Mouse (Mus musculus): ENCODE data around the gene Dynlt3. TPM values are rescaled to one million over a fixed set of nuclear protein-coding genes. Genes with fewer than 3 reads are reported as not detected.
"Not testable (repeated sequence)": the region's sequence is repeated elsewhere in the genome, so short reads cannot be mapped to it uniquely, and the experiment has no call there.

The Dynlt3 gene
- polyA plus RNA-seq (2012; ENCODE audit: insufficient read depth, insufficient read length, missing spikeins) = 102 and 105 TPM in 2 replicates

DNA sequence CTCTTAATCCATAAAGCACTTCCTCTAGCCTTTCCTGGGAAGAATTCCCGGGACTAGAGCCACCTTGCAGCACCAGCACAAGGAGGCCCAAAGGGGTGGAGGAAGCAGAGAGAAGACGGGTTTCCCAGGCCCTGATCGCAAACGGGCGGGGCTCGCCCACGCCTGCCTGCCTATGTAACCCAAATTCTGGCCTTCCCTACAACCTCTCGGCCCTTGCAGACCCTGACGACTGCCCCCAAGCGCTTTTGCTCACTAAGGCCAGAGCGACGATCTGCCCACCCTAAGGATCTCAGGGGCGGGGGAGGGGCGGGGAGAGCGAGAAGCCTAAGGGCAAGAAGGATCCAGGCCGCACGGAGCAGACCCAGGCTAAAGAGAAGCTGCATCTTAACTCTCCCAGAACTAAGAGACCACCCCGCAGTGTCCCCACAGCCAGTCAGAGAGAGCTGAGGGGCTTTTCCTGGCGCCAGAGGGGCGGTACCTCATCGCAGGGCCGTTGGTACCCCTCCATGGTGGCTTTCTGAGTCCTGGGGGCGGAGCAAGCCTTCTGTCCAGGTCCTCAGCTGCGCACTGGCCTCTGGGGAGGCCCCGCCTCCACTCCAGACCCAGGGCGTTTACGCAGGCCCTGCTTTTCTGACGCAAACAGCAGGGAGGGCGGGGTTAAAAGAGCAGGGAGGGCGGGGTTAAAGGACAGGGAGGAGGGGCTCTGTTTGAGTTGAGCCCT lies at the start of gene Dynlt3:
Gene Dynlt3, minus strand, starts transcription at position 613 of the 721 bp plus-strand sequence.
- Histone ChIP-seq H3K27ac (ENCODE audit: insufficient read depth, low read depth, low read length) (no peak within 1 kb of the TSS), H3K4me1 (ENCODE audit: control insufficient read depth, insufficient read depth, low read length) (no peaks in the 10 kb centered on the region), H3K4me3 (ENCODE audit: insufficient read depth, low read length) (peak within 1 kb of the TSS; percentile 84)
- no peak for TF ChIP-seq CTCF (IDR thresholded peaks at IDR 0.05; ENCODE audit: low read depth, low read length)
- no peak for TF ChIP-seq POLR2A (IDR thresholded peaks at IDR 0.05; ENCODE audit: borderline replicate concordance, low read depth, low read length)

DNA sequence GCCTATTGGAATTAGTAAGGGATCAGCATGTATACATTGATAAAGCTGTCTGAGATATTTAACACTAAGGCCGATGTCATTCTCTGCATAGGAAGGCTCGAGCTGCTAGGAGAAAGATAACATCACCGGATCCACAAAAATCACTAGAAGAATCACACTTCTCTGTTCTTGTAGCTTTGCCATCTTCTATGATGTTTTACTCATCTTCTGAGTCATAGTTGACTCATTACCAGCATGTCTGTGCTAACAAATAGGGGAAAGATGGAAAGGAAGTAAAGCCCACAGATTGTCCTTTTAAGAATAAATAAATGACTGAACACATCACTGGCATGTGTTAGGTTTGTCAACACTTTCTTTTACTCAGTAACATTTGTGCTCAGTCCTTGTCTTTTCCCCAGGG lies 37.0 kb upstream of the Dynlt3 start:
- no peak for TF ChIP-seq CTCF (IDR thresholded peaks at IDR 0.05; ENCODE audit: low read depth, low read length)
- no peak for TF ChIP-seq POLR2A (IDR thresholded peaks at IDR 0.05; ENCODE audit: borderline replicate concordance, low read depth, low read length)
- H3K4me3 ChIP-seq (ENCODE audit: insufficient read depth, low read length) = no peak overlapping the region
- no peak overlapping the region; the same call in 1 of the 2 replicates for H3K27ac ChIP-seq (ENCODE audit: insufficient read depth, low read depth, low read length)
- H3K4me1 ChIP-seq (ENCODE audit: control insufficient read depth, insufficient read depth, low read length) = peaks cover 2% of the 10 kb centered on the region; the same call in 1 of the 2 replicates

DNA sequence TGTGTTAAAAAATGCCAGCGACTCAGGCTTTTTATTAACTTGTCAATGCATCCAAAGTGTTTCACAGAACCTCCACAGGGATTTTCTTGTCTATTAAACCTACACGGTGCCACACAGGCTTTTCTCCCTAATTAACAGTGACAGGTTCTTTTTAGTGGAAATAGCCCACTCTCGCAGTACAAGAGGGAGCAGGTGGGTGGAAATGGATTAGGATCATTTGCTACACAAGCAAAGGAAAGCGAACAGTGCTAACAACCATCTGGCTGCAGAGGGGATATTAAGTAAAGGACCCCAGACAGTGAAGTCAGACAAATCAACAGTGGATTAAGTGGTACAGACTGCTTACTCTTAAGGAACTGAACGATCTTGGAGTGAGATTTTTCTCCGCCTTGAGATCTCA lies 33.2 kb upstream of the Dynlt3 start:
- no peak for TF ChIP-seq CTCF (IDR thresholded peaks at IDR 0.05; ENCODE audit: low read depth, low read length)
- Histone ChIP-seq H3K27ac (ENCODE audit: insufficient read depth, low read depth, low read length) (no peak overlapping the region), H3K4me1 (ENCODE audit: control insufficient read depth, insufficient read depth, low read length) (peaks cover 2% of the 10 kb centered on the region; the same call in 1 of the 2 replicates), H3K4me3 (ENCODE audit: insufficient read depth, low read length) (no peak overlapping the region)

DNA sequence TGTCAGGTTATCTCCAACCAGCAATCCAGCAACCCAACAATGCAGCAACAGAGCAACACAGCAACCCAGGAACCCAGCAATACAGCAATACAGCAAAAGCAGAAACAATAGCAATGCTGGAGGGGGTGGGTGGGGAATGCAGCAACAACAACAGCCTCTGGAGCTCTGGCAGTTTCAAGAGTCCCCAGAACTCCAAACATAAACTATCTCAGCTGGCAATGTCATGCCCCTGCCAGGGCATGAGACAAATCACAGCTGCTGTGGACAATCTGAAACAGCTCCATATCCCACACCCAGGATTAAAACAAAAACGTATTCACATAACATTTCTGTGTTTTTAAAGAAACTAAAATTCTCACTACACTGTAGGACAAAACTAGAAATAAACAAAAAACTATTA lies 9.2 kb upstream of the Dynlt3 start:
- H3K27ac ChIP-seq (ENCODE audit: insufficient read depth, low read depth, low read length) = no peak overlapping the region
- TF ChIP-seq CTCF (IDR thresholded peaks at IDR 0.05; ENCODE audit: low read depth, low read length) (no peak), POLR2A (IDR thresholded peaks at IDR 0.05; ENCODE audit: borderline replicate concordance, low read depth, low read length) (no peak)
- H3K4me1 ChIP-seq (ENCODE audit: control insufficient read depth, insufficient read depth, low read length) = no peaks in the 10 kb centered on the region
- H3K4me3 ChIP-seq (ENCODE audit: insufficient read depth, low read length) = no peak overlapping the region

DNA sequence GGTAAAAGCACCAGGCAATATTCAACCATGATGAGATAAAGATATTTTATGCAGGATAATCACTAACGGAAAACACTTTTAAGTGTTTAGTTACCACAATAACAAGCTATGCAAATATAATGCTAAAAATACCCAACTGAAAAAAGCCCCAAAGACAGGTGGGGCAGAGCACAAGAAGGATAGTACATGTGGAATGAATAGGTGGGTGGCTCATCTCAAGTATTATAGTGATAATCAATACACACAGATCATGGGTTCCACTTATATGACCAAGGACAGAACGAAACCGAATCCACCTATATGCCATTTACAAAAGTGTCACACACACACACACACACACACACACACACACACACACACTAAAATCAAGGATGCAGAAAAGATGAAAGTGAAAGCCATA lies 8.6 kb upstream of the Dynlt3 start:
- TF ChIP-seq CTCF (IDR thresholded peaks at IDR 0.05; ENCODE audit: low read depth, low read length) (no peak), POLR2A (IDR thresholded peaks at IDR 0.05; ENCODE audit: borderline replicate concordance, low read depth, low read length) (no peak)
- Histone ChIP-seq H3K27ac (ENCODE audit: insufficient read depth, low read depth, low read length) (no peak overlapping the region), H3K4me3 (ENCODE audit: insufficient read depth, low read length) (no peak overlapping the region), H3K4me1 (ENCODE audit: control insufficient read depth, insufficient read depth, low read length) (no peaks in the 10 kb centered on the region)

DNA sequence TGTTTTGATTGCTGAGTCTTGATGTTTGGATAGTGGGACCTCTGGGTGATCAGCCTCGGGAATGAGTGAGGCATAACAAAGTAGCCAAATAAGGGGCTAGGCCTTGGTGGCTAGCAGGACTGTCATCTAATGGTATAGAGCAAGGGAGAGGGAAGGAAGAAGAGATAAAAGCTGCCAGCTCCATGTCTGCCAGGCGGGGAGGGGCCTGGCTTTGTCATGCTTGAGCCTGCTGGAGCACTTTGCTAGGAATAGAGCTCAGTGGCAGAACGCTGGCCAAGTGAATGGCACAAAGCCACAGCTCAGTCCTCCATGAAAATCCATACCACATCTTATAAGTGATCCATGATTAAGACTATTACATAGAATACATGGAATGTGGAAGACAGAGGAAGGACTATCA lies 10.0 kb downstream of the Dynlt3 start:
- TF ChIP-seq POLR2A (IDR thresholded peaks at IDR 0.05; ENCODE audit: borderline replicate concordance, low read depth, low read length) (no peak), CTCF (IDR thresholded peaks at IDR 0.05; ENCODE audit: low read depth, low read length) (no peak)
- Histone ChIP-seq H3K4me3 (ENCODE audit: insufficient read depth, low read length) (no peak overlapping the region), H3K27ac (ENCODE audit: insufficient read depth, low read depth, low read length) (no peak overlapping the region), H3K4me1 (ENCODE audit: control insufficient read depth, insufficient read depth, low read length) (no peaks in the 10 kb centered on the region)

DNA sequence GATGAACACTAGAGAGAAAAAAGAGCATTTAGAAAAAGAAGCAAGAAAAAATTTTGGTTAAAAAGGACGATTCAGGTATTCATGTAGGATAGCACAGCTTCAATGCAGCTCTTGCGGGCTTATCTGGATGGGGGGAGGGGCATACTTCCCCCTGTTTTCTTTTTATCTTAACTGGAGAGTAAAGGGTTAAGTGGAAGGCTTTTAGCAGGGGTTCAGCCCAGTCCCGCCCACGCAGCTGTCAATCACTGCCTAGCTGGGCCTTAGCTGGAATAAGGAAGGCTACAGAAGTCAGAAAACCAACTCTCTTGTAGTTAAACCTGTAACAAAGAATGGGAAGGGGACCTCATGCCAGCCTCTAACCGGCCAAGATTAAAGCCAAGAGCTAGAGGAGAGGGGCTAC lies 22.2 kb downstream of the Dynlt3 start:
- not testable (repeated sequence) for H3K27ac ChIP-seq (ENCODE audit: insufficient read depth, low read depth, low read length); H3K4me1 ChIP-seq (ENCODE audit: control insufficient read depth, insufficient read depth, low read length); H3K4me3 ChIP-seq (ENCODE audit: insufficient read depth, low read length)

DNA sequence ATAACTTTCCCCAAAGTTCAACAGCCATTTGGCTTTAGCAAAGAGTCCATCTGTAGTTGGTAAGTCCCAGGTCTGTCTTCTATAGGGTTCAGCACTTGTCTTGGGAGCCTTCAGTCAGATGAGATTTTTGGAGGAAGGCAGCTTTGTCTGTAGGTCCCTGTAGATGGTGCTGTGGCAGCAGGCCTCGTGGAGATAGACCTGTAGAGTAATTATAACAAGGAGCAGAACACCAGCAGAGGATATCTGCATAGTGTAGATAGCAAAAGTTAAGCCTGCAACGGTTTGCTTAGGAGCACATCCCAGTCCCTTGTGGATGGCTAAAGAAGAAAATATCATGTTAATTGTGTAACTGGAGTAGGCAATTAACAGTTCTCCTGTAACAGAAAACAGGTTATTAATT lies 22.7 kb downstream of the Dynlt3 start:
- H3K4me1 ChIP-seq (ENCODE audit: control insufficient read depth, insufficient read depth, low read length); H3K4me3 ChIP-seq (ENCODE audit: insufficient read depth, low read length); H3K27ac ChIP-seq (ENCODE audit: insufficient read depth, low read depth, low read length): not testable (repeated sequence)

Other genes with a start within 250 kb of the Dynlt3 start
- gene Cybb, start 175.2 kb downstream of the Dynlt3 start, polyA plus RNA-seq (2012; ENCODE audit: insufficient read depth, insufficient read length, missing spikeins) = 784 and 847 TPM in 2 replicates
- gene H2al1o, start 90.6 kb downstream of the Dynlt3 start, polyA plus RNA-seq (2012; ENCODE audit: insufficient read depth, insufficient read length, missing spikeins) = not detected in 2 replicates
- gene Hypm, start 183.9 kb upstream of the Dynlt3 start, polyA plus RNA-seq (2012; ENCODE audit: insufficient read depth, insufficient read length, missing spikeins) = not detected in 2 replicates
- not detected in 2 replicates for gene H2al3, start 186.7 kb upstream of the Dynlt3 start, polyA plus RNA-seq (2012; ENCODE audit: insufficient read depth, insufficient read length, missing spikeins)
- not detected in 2 replicates for gene Sytl5, start 222.6 kb upstream of the Dynlt3 start, polyA plus RNA-seq (2012; ENCODE audit: insufficient read depth, insufficient read length, missing spikeins)